Mouse (Mus musculus) ES-Bruce4 (cell line): Measurements from ENCODE around the gene 2810004N23Rik.

ENCODE experiments used
- CTCF ChIP-seq: IDR thresholded peaks from one replicate; pipeline ENCODE4 v1.8.1; 2011; ENCODE audit warnings: low read depth, low read length
- POLR2A ChIP-seq: IDR thresholded peaks from one replicate; pipeline ENCODE4 v1.8.1; 2011; ENCODE audit warnings: low read length; ENCODE audit not compliant: insufficient read depth

DNA sequence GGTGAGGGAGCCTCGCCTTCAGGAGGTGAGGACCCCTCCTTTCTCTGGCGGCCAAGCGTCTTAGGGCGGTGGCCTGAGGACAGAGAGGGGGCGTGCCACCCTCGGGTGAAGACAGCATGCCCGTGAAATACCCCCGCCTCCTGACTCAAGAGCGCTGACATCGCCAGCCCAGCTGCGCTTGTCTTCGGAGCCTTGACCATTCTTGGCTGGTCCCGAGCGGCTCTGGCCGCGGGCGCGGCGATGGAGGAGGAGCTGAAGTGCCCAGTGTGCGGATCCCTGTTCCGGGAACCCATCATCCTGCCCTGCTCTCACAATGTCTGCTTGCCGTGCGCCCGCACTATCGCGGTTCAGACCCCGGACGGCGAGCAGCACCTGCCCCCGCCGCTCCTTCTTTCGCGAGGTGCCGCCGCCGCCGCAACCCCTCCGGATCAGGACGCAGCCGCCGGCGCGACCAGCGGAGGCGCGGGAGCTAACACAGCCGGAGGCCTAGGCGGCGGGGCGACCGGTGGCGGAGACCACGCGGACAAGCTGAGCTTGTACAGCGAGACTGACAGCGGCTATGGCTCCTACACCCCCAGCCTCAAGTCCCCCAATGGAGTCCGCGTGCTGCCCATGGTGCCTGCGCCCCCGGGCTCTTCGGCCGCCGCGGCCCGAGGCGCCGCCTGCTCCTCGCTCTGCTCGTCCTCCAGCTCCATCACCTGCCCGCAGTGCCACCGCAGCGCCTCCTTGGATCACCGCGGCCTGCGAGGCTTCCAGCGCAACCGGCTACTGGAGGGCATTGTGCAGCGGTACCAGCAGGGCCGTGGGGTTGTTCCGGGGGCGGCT lies 69.0 kb downstream of the 2810004N23Rik start:
- no peak for TF ChIP-seq CTCF
- TF ChIP-seq POLR2A = no peak
